Mouse (Mus musculus) MEL (cell line): ENCODE data around the gene Dhh. TPM values are rescaled to one million over a fixed set of nuclear protein-coding genes. Genes with fewer than 3 reads are reported as not detected.

Source experiments
- DNase-seq: peaks from one replicate; pipeline ENCODE4 v3.0.0; 2011; ENCODE audit warnings: low read depth, low spot score
- H3K27ac ChIP-seq: 2 replicates; pipeline ENCODE4 v1.5.1; 2012; ENCODE audit warnings: low read depth, mild to moderate bottlenecking, control low read depth, low read length, moderate library complexity; ENCODE audit not compliant: control insufficient read depth
- H3K27me3 ChIP-seq, 2 experiments: fragments of 150-350 bp in 1 of 2; sonication (generic) in 1 of 2; 2 replicates each; pipeline ENCODE4 v1.6.1; 2012; ENCODE audit warnings: low read length in 2 of 2, mild to moderate bottlenecking in 2 of 2, improper control_type of control experiment in 1 of 2, moderate library complexity in 1 of 2; ENCODE audit not compliant: insufficient read depth in 2 of 2, control insufficient read depth in 1 of 2
- H3K36me3 ChIP-seq, 2 experiments: 2 replicates each; pipeline ENCODE4 v1.6.1; 2012 to 2014; ENCODE audit warnings: low read length in 2 of 2, improper control_type of control experiment in 1 of 2, inconsistent platforms in 1 of 2, mild to moderate bottlenecking in 1 of 2; ENCODE audit not compliant: insufficient read depth in 2 of 2, control insufficient read depth in 1 of 2
- H3K4me1 ChIP-seq, 2 experiments: fragments of 150-350 bp in 1 of 2; sonication (generic) in 1 of 2; 2 replicates each; pipeline ENCODE4 v1.6.1; 2012; ENCODE audit warnings: low read length in 2 of 2, improper control_type of control experiment in 1 of 2, mild to moderate bottlenecking in 1 of 2; ENCODE audit not compliant: insufficient read depth in 2 of 2, control insufficient read depth in 1 of 2
- H3K4me3 ChIP-seq, 2 experiments: fragments of 150-350 bp in 1 of 2; sonication (generic) in 1 of 2; 2 replicates each; pipeline ENCODE4 v1.5.1; 2012; ENCODE audit warnings: low read depth in 2 of 2, low read length in 2 of 2, mild to moderate bottlenecking in 2 of 2, moderate library complexity in 2 of 2, control low read depth in 1 of 2, improper control_type of control experiment in 1 of 2; ENCODE audit not compliant: control insufficient read depth in 1 of 2, insufficient read depth in 1 of 2
- H3K79me2 ChIP-seq: 2 replicates; pipeline ENCODE4 v1.6.1; 2012; ENCODE audit warnings: mild to moderate bottlenecking, low read length, moderate library complexity; ENCODE audit not compliant: control insufficient read depth, poor library complexity, insufficient read depth
- H3K9ac ChIP-seq: 2 replicates; pipeline ENCODE4 v1.6.1; 2012; ENCODE audit warnings: low read depth, mild to moderate bottlenecking, control low read depth, low read length, moderate library complexity; ENCODE audit not compliant: control insufficient read depth, poor library complexity, severe bottlenecking
- H3K9me3 ChIP-seq: fragments of 150-350 bp; sonication (generic); replicated peaks from 2 replicates; pipeline ENCODE4 v1.6.1; 2012; ENCODE audit warnings: mild to moderate bottlenecking, low read length, improper control_type of control experiment, moderate library complexity; ENCODE audit not compliant: insufficient read depth
- BHLHE40 ChIP-seq: IDR thresholded peaks from 2 replicates; pipeline ENCODE4 v1.6.1; 2012; ENCODE audit warnings: low read depth, mild to moderate bottlenecking, inconsistent platforms, low read length, improper control_type of control experiment, borderline replicate concordance
- E2F4 ChIP-seq: IDR thresholded peaks from 2 replicates; pipeline ENCODE4 v1.6.1; 2011; ENCODE audit warnings: low read depth, low read length, improper control_type of control experiment, borderline replicate concordance
- ELF1 ChIP-seq: IDR thresholded peaks from 2 replicates; pipeline ENCODE4 v1.6.1; 2014; ENCODE audit warnings: low read depth, mild to moderate bottlenecking, inconsistent platforms, low read length, improper control_type of control experiment, moderate library complexity
- EP300 ChIP-seq, 2 experiments: IDR thresholded peaks; 2 replicates each; pipeline ENCODE4 v1.6.1; 2011; ENCODE audit warnings: improper control_type of control experiment in 2 of 2, low read length in 2 of 2, low read depth in 1 of 2, mild to moderate bottlenecking in 1 of 2
- ETS1 ChIP-seq: IDR thresholded peaks from 2 replicates; pipeline ENCODE4 v1.6.1; 2012; ENCODE audit warnings: low read depth, mild to moderate bottlenecking, inconsistent platforms, low read length, improper control_type of control experiment, moderate library complexity
- GABPA ChIP-seq: IDR thresholded peaks from 2 replicates; pipeline ENCODE4 v1.6.1; 2012; ENCODE audit warnings: low read depth, mild to moderate bottlenecking, inconsistent platforms, low read length, improper control_type of control experiment, moderate library complexity
- GATA1 ChIP-seq: IDR thresholded peaks from 2 replicates; pipeline ENCODE4 v1.6.1; 2011; ENCODE audit warnings: low read depth, low read length, improper control_type of control experiment
- HCFC1 ChIP-seq: IDR thresholded peaks from 2 replicates; pipeline ENCODE4 v1.6.1; 2012; ENCODE audit warnings: low read depth, mild to moderate bottlenecking, inconsistent platforms, low read length, improper control_type of control experiment, moderate library complexity
- MAFK ChIP-seq: IDR thresholded peaks from 2 replicates; pipeline ENCODE4 v1.6.1; 2011; ENCODE audit warnings: low read depth, mild to moderate bottlenecking, low read length, improper control_type of control experiment, borderline replicate concordance
- MEF2A ChIP-seq: IDR thresholded peaks from 2 replicates; pipeline ENCODE4 v1.6.1; 2014; ENCODE audit warnings: low read depth, mild to moderate bottlenecking, inconsistent platforms, low read length, improper control_type of control experiment; ENCODE audit not compliant: poor library complexity, insufficient replicate concordance, severe bottlenecking; ENCODE audit errors: extremely low read depth
- MXI1 ChIP-seq: IDR thresholded peaks from 2 replicates; pipeline ENCODE4 v1.6.1; 2011; ENCODE audit warnings: mild to moderate bottlenecking, low read depth, low read length, improper control_type of control experiment
- NELFE ChIP-seq: IDR thresholded peaks from 2 replicates; pipeline ENCODE4 v1.6.1; 2011; ENCODE audit warnings: low read depth, low read length, improper control_type of control experiment
- NRF1 ChIP-seq: IDR thresholded peaks from 2 replicates; pipeline ENCODE4 v1.6.1; 2014; ENCODE audit warnings: low read depth, mild to moderate bottlenecking, inconsistent platforms, low read length, improper control_type of control experiment, moderate library complexity; ENCODE audit not compliant: poor library complexity, insufficient read depth, severe bottlenecking
- RCOR1 ChIP-seq: IDR thresholded peaks from 2 replicates; pipeline ENCODE4 v1.6.1; 2012; ENCODE audit warnings: low read depth, mild to moderate bottlenecking, inconsistent platforms, low read length, improper control_type of control experiment
- SIN3A ChIP-seq: IDR thresholded peaks from 2 replicates; pipeline ENCODE4 v1.6.1; 2012; ENCODE audit warnings: low read length, improper control_type of control experiment, inconsistent platforms
- TAL1 ChIP-seq: IDR thresholded peaks from 2 replicates; pipeline ENCODE4 v1.6.1; 2012; ENCODE audit warnings: mild to moderate bottlenecking, inconsistent platforms, low read length, moderate library complexity, mixed read lengths
- TCF12 ChIP-seq: IDR thresholded peaks from 2 replicates; pipeline ENCODE4 v1.6.1; 2014; ENCODE audit warnings: low read depth, mild to moderate bottlenecking, inconsistent platforms, low read length, improper control_type of control experiment, moderate library complexity
- UBTF ChIP-seq: IDR thresholded peaks from 2 replicates; pipeline ENCODE4 v1.6.1; 2012; ENCODE audit warnings: low read depth, mild to moderate bottlenecking, inconsistent platforms, low read length, improper control_type of control experiment, moderate library complexity, borderline replicate concordance; ENCODE audit not compliant: insufficient read depth
- USF2 ChIP-seq, 2 experiments: IDR thresholded peaks; 2 replicates each; pipeline ENCODE4 v1.6.1; 2011 to 2012; ENCODE audit warnings: improper control_type of control experiment in 2 of 2, low read length in 2 of 2, borderline replicate concordance in 1 of 2, inconsistent platforms in 1 of 2, low read depth in 1 of 2, mild to moderate bottlenecking in 1 of 2; ENCODE audit not compliant: insufficient read depth in 1 of 2
- ZC3H11A ChIP-seq: IDR thresholded peaks from 2 replicates; pipeline ENCODE4 v1.6.1; 2012; ENCODE audit warnings: low read depth, mild to moderate bottlenecking, inconsistent platforms, low read length, improper control_type of control experiment
- ZMIZ1 ChIP-seq: IDR thresholded peaks from 2 replicates; pipeline ENCODE4 v1.6.1; 2012; ENCODE audit warnings: low read depth, mild to moderate bottlenecking, inconsistent platforms, low read length, improper control_type of control experiment, moderate library complexity
- ZNF384 ChIP-seq: IDR thresholded peaks from 2 replicates; pipeline ENCODE4 v1.6.1; 2012; ENCODE audit warnings: low read depth, mild to moderate bottlenecking, inconsistent platforms, low read length, improper control_type of control experiment
- polyA plus RNA-seq, 2 experiments: library from polyadenylated mRNA; stranded (reverse) in 1 of 2; unstranded in 1 of 2; fragments of >175 nt in 1 of 2; fragments of >200 nt in 1 of 2; gene quantifications; 2 replicates each; pipeline versions ENCODE4 v1.2.1 to v1.2.4; 2012; ENCODE audit warnings: low replicate concordance in 2 of 2, low read depth in 1 of 2; ENCODE audit not compliant: insufficient read length in 2 of 2, insufficient read depth in 1 of 2, missing spikeins in 1 of 2
- total RNA-seq: library from RNA; depleted of rRNA; stranded (reverse); fragments of 300-350 nt; gene quantifications from 2 replicates; pipeline ENCODE4 v1.2.3, GENCODE M21; 2012

Dhh gene
- total and polyA plus RNA-seq, 3 experiments: 0.12 TPM; not detected in 2

- H3K36me3 ChIP-seq: 0 out of 4 replicates have a peak, but pooled peaks cover 0 to 2% of the 10 kb centered on the region in 2 experiments
- H3K9me3 ChIP-seq: no peaks in the 10 kb centered on the region
- H3K9ac ChIP-seq: no peak overlapping the region
- no peaks in the 10 kb centered on the region for H3K4me1 ChIP-seq
- no peak overlapping the region for H3K4me3 ChIP-seq
- no peaks in the 10 kb centered on the region for H3K27me3 ChIP-seq
- no peak overlapping the region for H3K27ac ChIP-seq
- DNase-seq: no peak
- H3K79me2 ChIP-seq: no peaks in the 10 kb centered on the region
- TF ChIP-seq NELFE: no peak
- TF ChIP-seq ZNF384: no peak
- TF ChIP-seq TCF12: no peak
- no peak for TF ChIP-seq MXI1
- no peak for TF ChIP-seq ETS1
- no peak for TF ChIP-seq ZMIZ1
- no peak for TF ChIP-seq BHLHE40
- TF ChIP-seq EP300 (IDR thresholded peaks at IDR 0.05; ENCODE audit: low read depth in 1 of 2, low read length in 2 of 2): no peak
- no peak for TF ChIP-seq UBTF
- TF ChIP-seq SIN3A: no peak
- TF ChIP-seq ZC3H11A: no peak
- TF ChIP-seq MEF2A: no peak
Observed at GRCm38 (mm10) chr15:98941539-98941938, 43.2 kb upstream of the Dhh start.

- DNase-seq: no peak
- Histone ChIP-seq H3K9me3 (no peaks in the 10 kb centered on the region), H3K27ac (no peak overlapping the region), H3K27me3 (no peaks in the 10 kb centered on the region), H3K4me3 (no peak overlapping the region), H3K9ac (no peak overlapping the region), H3K4me1 (peaks cover 5 to 6% of the 10 kb centered on the region in 2 experiments; a peak in 3 of 4 replicates), H3K79me2 (no peaks in the 10 kb centered on the region), H3K36me3 (peaks cover 0 to 8% of the 10 kb centered on the region in 2 experiments; a peak in 2 of 4 replicates)
- TF ChIP-seq NRF1: no peak
- TF ChIP-seq MAFK: no peak
- no peak for TF ChIP-seq E2F4
- no peak for TF ChIP-seq MEF2A
- no peak for TF ChIP-seq ZC3H11A
- no peak for TF ChIP-seq ELF1
- no peak for TF ChIP-seq RCOR1
- no peak for TF ChIP-seq GABPA
- no peak for TF ChIP-seq GATA1
- TF ChIP-seq TAL1: no peak
- no peak for TF ChIP-seq HCFC1
- no peak for TF ChIP-seq USF2 (IDR thresholded peaks at IDR 0.05; ENCODE audit: borderline replicate concordance in 1 of 2, insufficient read depth in 1 of 2, low read depth in 1 of 2, low read length in 2 of 2)
- TF ChIP-seq, all 39 proteins: peak for 0
Observed at GRCm38 (mm10) chr15:98940816-98941215, 42.5 kb upstream of the Dhh start.
